Mouse (Mus musculus) brain, embryonic 14.5 days (tissue): ENCODE results near the gene Efr3b.

ENCODE experiments used
- CTCF ChIP-seq: fragments of 200-500 bp; IDR thresholded peaks from 2 replicates; pipeline ENCODE4 v1.5.1; 2012; ENCODE audit warnings: inconsistent platforms, mild to moderate bottlenecking, moderate library complexity, borderline replicate concordance; ENCODE audit not compliant: insufficient read depth, insufficient read length; ENCODE audit errors: extremely low read depth
- POLR2A ChIP-seq: fragments of 200-500 bp; IDR thresholded peaks from 2 replicates; pipeline ENCODE4 v1.6.1; 2012; ENCODE audit warnings: mild to moderate bottlenecking, inconsistent platforms, borderline replicate concordance; ENCODE audit not compliant: poor library complexity, insufficient read depth, insufficient read length, severe bottlenecking; ENCODE audit errors: extremely low read depth

GRCm38 (mm10) chr12:3915852-3916251 is 122.9 kb downstream of the Efr3b start:
- no peak for TF ChIP-seq CTCF
- TF ChIP-seq POLR2A, result no peak
